Mouse (Mus musculus) urinary bladder, postnatal 14 days (tissue): Measurements from ENCODE around the gene Grk2.
"Not testable (repeated sequence)": the region's sequence is repeated elsewhere in the genome, so short reads cannot be mapped to it uniquely, and the experiment has no call there.

Experiments used
- DNase-seq: peaks from one replicate; pipeline ENCODE4 v3.0.0; 2021; ENCODE audit warnings: low spot score

Grk2 gene

DNA sequence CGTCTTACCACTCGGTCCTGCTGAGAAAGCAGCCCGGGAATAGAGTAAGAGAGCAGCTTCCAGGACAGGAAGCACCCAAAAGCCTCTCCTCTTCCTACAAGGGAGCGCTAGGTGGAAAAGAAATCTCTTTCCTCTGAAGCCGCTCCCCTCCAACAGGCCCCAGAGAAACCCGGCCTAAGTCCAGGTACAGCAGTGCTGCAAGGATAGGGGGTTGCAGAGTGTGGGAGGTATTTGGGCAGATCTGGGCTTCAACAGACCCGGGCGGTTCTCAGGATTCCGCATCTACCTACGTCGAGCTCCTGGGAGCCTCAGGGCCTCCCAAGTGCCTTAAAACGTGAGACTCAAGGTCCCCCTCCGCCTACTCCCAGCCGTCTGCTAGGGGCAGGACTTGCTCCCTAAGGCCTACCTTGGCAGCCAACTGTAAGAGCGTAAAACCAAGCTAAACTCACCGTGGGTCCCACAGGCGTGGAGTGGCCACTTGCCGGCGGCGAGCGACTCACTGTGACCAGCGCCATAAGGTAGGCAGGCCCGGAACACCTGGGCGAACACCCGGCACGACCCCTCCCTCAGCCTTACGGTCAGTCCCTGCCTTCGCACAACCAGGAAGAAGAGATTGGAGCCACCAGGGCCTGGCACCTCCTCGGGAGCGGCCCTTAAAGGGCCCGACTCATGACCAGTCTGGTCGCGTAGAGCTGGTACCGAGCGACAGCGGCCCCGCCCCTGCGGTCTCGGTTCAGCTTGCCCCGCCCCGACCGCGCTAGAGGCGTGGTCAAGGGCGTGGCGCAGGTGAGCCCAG lies 37.3 kb downstream of the Grk2 start, which contains the start of gene Ssh3:
Gene Ssh3, minus strand, starts transcription at position 615 of the 796 bp plus-strand sequence.
- DNase-seq: peak; percentile 86

DNA sequence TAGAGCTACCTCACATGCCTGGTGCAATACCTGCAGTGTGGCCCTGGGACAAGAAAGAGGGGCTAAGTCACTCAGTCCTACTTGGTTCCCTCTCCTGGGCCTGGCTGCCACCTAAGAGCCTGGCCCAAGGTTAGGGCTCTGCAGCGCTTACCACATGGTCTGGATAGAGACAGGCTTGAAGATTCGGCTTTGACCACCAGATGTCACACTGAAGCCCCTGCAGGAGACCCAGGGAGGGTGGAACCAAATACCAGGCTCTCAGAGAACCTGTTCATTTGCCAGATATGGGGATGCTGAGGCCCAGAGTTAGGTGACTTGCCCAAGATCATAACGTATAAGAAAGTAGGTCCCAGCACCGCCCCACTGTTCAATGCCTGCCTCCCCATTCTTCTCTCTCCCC lies 40.1 kb downstream of the Grk2 start:
- no peak for DNase-seq

DNA sequence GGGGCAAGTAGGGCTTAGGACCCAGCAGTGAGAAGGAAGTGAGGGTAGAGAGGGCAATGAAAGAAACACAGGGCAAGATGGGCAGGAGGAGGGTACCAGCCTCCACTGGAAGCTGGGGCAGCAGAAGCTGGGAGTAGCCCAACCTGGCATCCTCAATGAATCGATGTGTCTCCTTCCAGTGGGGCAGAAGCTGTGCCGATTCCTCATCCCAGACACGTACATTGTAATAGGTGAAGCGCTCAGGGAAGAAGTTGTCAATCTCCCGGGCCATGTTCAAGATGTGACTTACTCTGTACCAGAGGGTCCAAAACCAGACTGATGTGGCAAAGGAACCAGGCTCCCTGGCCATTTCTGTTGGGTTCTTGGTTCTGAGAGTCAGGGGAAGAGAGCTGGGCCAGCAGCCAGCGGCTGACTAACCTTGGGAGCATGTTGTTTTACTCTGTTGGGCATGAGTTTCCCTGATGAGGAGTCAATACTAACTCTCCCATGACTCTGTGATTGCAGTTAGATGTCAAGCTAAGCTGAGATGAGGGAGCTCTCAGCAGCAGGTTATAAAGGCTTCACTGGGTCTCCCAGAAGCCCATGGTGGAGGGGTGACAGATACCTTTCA lies 41.7 kb downstream of the Grk2 start:
- DNase-seq: no peak

DNA sequence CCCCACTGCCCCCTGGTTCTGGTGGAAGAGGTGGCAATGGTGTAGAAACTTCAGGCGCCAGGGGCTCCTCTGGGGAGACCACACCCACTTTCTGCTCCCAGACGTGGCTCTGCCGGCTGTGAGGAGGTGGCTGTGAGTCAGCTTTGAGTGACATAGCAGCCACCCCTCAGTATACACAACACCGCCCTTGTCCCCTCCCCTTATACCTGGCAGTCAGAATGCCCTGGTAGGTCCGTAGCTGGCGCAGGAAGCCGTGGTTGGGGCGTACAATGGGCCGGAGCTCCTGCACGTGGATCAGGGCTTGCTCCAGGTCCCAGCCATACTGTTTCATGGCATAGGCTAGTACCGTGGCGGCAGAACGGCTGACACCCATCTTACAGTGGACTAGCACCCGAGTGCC lies 42.3 kb downstream of the Grk2 start:
- DNase-seq: peak; percentile 55

DNA sequence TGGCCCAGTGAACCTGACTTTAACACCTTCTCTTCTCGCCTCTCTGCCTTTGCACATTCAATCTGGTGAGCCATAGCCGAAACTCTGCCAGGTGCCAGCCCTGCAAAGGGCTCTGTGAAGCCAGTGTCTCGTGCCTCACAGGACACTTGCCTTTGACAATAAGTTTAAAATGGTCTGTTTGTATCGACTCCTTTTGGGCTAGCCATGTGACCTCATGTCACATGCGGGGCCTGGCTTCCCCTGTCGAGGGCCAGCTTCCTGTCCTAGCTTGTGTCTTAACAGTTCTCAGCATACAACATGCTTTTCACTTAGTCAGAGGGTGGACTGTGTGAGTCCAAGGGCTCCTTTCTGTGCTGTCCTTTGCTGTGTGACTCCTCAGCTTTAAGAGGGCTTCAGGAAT lies 43.3 kb downstream of the Grk2 start:
- no peak for DNase-seq

DNA sequence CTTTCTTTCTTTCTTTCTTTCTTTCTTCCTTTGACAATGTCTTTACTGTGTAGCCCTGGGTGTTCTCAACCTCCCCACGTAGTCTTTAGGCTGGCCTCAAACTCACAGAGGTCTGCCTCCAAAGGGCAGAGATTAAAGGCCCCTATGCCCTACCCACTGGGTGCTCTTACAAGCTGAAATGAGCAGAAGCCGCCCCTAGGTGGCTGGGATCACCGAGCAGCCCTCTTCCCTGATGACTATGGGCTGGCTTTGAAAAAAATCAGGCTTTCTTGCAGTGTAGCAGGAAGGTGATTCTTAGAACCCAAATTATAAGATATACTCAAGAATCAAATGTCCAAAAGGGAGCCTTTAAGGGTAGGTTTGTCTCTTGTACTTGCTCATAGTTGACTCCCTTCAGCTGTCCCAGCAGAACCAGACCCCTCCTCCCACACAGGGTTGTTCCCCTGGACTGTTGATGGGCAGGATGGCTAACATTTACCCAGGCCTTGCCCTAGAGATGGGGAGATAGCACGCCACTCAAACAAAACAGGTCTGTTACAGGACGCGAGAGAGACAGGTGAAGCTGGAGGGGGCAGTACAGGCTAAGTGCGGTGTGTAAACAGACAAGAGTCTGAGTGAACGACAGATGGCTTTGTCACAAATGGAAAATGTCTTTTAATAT lies 44.9 kb downstream of the Grk2 start:
- peak; percentile 61 for DNase-seq

DNA sequence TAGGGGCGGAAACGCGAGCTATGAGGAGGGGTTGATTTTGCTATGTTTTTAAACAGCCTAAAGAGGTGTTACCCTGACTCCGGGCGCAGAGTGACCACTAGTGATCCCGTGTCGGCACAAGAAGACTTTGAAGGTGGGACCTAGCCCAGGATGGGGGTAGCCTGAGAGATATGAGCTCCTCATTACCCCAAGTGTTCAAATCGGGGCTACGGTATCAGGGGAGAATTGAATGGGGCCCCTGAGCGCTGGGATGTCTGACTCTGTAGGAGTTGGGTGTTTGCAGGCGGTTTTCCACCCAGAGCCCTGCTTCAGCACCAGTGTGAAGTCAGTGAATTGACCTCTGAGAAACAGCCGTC lies 48.1 kb downstream of the Grk2 start:
- no peak for DNase-seq

DNA sequence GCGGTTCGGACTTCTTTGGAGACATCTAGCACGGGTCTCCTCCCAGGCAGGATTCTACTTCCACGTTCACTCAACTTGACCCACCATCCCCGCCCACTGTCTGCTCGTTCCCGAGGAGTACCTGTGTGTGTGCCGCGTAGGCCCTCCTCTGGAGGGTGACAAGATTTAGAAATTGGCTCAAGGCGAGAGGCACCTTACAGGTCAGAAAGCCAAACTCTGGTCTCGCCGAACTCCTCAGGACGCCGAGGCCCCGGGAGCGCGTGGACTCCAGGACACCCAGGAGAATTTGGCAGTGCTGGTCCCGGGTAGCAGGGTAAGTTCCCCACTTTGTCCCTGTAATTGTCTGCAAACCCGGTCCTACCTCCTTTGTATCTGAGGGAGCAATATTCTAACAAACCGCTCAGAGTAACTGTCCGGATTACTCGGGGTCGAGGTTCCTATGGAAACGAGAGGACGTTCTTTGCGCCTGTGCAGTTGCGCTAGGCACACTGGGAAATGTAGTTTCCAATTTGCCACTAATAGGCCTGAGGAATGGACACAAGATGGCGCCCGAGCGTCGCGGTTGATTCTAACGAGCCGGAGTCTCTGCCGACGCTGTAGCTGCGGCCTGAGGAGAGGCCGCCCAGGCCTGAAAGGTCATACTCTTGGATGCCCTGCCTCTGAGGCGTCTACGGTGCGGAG lies 48.7 kb downstream of the Grk2 start:
- DNase-seq: peak; percentile 94

DNA sequence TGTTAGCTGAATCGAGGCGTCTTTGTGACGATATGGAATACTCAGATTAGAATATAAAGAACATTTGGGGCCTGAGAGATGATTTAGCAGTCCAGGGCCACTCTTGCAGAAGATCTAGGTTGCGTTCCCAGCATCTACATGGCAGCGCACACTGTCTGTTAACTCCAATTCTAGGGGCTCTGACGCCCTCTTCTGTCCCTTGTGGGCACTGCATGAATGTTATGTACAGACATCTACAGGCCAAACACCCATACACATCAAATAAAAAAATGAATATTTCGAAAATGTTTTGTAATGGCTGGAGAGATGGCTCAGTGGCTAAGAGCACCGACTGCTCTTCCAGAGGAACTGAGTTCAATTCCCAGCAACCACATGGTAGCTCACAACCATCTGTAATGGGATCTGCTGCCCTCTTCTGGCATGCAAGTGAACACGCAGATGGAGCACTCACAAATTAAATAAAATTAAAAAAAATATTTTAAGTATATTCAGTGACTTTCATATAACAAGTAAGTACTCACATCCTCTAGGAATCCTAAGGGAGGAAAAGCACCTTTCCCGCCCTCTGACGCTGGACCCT lies 50.3 kb downstream of the Grk2 start:
- no peak for DNase-seq

DNA sequence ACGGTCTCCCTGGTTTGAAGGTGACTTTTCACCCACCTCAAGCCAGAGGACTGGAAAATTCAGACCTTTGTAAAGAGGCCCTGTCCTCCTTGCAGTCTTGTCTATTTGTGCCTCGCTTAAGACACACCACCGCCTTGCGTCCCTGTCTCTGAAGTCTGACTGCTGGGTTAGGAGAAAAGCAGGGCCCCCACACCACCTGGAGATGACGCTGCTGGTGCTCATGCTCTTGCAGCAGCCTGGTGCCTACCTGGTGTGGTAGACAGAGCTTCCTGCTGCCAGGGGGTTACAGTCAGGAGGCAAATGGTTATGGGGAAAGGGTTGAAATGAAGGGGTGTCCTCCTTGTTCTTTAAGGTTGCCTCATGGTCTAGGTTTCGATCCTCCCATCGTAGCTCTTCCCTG lies 51.8 kb downstream of the Grk2 start:
- no peak for DNase-seq

DNA sequence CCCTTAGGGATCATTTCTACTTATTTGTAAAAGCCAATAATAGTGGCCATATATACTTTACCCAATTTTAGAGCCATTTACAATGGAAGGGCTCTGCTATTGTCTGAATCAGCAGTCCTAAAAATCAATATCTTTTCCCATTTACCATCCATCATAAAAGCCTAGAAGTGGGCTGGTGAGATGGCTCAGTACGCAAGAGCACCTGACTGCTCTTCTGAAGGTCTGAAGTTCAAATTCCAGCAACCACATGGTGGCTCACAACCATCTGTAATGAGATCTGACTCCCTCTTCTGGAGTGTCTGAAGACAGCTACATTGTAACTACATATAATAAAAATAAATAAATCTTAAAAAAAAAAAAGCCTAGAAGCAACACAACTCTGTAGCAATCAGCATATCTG lies 57.3 kb downstream of the Grk2 start:
- DNase-seq: not testable (repeated sequence)

DNA sequence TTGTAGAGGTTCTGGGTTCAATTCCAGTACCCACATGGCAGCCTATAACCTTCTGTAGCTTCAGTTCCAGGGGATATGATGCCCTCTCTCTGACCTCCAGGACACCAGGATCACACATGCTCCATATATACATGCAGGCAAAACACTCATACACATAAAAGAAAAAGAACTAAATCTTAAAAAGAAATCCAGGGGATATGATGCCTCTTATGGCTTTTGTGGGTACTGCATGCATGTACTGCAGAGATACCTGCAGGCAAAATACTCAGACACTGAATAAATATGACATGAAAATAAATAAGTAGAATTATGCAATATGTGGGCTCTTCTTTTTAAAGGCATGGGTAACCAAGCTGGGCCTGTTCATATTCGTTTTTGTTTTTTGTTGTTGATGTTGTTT lies 59.0 kb downstream of the Grk2 start:
- DNase-seq: no peak

DNA sequence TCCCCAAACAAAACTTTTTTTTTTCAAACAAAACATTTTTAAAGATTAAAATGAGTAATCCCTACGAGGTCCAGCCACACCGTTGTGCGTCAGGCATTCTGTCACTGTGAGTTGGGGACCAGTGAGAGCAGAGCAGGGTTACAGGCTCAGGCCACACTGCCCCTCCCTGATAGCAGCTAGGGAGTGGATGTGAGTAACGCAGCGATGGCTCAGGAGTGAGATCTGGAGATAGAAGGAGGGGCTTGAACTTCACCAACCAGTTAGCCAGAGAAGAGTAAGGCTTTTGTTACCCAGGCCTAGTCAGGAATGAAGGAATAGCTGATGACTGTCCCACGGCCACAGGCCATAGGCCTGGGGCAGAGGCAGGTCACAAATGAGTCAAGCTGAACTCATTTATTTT lies 61.2 kb downstream of the Grk2 start:
- no peak for DNase-seq

DNA sequence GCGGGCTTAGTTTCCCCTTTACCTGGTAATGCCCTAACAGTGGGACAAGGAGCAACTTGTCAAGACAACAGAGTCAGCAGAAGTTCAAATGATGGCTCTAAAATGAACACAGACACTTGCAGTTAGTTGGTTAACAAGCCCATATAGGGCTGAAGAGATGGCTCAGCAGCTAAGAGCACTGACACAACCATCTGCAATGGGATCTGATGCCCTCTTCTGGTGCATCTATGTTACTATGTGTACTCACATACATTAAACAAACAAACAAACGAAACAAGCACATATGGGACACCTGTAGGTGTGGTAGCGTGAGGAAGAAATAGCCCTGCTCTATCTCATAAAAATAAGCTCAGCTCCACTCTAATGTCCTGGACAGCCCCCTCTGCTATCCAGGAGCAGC lies 63.6 kb downstream of the Grk2 start:
- no peak for DNase-seq

DNA sequence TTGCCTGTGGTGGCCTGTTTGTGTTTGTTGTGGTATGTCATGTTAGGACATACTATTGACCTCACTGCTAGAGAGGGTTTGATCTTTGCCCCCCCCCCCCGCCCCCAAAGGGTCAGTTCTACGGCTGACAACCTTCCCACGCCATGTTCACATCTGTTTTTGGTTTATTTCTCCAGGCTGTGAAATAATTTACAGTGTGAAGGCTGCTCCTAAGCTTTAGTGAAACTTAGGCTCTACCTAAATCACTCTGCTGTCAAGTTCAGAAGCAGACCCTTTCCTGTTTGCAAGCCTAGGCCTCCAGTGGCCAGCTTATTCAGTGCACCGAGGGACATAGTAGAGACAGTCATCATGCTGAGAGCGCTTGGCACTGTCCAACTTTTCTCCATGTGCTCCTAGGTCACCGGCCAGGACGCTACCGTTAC lies 65.8 kb downstream of the Grk2 start:
- no peak for DNase-seq
